Mouse (Mus musculus): ENCODE results near the gene Samd8. TPM values are rescaled to one million over a fixed set of nuclear protein-coding genes. Genes with fewer than 3 reads are reported as not detected.
A peak's percentile ranks its signal among the peaks of the same experiment; 100 is the strongest.

The Samd8 gene
- polyA plus RNA-seq, 1 experiment from 2014 or later = 19.9 TPM

- H3K9ac ChIP-seq (ENCODE audit: low read depth, low read length) = no peak overlapping the region
These were observed 72.6 kb downstream of the Samd8 start for GRCm38 (mm10) chr14:21822795-21823374.

GRCm38 (mm10) chr14:21823897-21824296, 73.6 kb downstream of the Samd8 start:
- H3K36me3 ChIP-seq (ENCODE audit: control insufficient read depth, insufficient read depth, low read length) = no peaks in the 10 kb centered on the region
- ATAC-seq (ENCODE audit: low FRiP score) (no peak), DNase-seq (ENCODE audit: low spot score) (no peak)
- no peak overlapping the region for H3K4me3 ChIP-seq (ENCODE audit: low read depth, low read length)
- no peak overlapping the region for H3K4me2 ChIP-seq (replicated peaks; ENCODE audit: low read depth, low read length)
- H3K4me1 ChIP-seq (replicated peaks; ENCODE audit: control insufficient read depth, insufficient read depth, low read length) = no peaks in the 10 kb centered on the region
- no peaks in the 10 kb centered on the region for H3K27me3 ChIP-seq (ENCODE audit: control insufficient read depth, insufficient read depth, low read length)
- WGBS = 83% methylated on average over 7 of the region's 7 CpGs
- no peak overlapping the region for H3K27ac ChIP-seq (ENCODE audit: low read depth, low read length)
- no peaks in the 10 kb centered on the region for H3K9me3 ChIP-seq (ENCODE audit: control insufficient read depth, low read length)
- no peak overlapping the region for H3K9ac ChIP-seq (ENCODE audit: low read depth, low read length)

More at GRCm38 (mm10) chr14:21822795-21823374, 72.6 kb downstream of the Samd8 start:
- Histone ChIP-seq H3K9me3 (ENCODE audit: control insufficient read depth, low read length) (no peaks in the 10 kb centered on the region), H3K27me3 (ENCODE audit: control insufficient read depth, insufficient read depth, low read length) (no peaks in the 10 kb centered on the region), H3K27ac (ENCODE audit: low read depth, low read length) (0 out of 2 replicates have a peak overlapping the region, but pooled peaks have one; percentile 6), H3K36me3 (ENCODE audit: control insufficient read depth, insufficient read depth, low read length) (no peaks in the 10 kb centered on the region), H3K4me2 (replicated peaks; ENCODE audit: low read depth, low read length) (no peak overlapping the region), H3K4me1 (replicated peaks; ENCODE audit: control insufficient read depth, insufficient read depth, low read length) (no peaks in the 10 kb centered on the region), H3K4me3 (ENCODE audit: low read depth, low read length) (no peak overlapping the region)
- DNase-seq (ENCODE audit: low spot score) (no peak), ATAC-seq (ENCODE audit: low FRiP score) (no peak)
- 69% methylated on average over 7 of the region's 7 CpGs for WGBS

- Histone ChIP-seq H3K27me3 (ENCODE audit: control insufficient read depth, insufficient read depth, low read length) (no peaks in the 10 kb centered on the region), H3K4me1 (replicated peaks; ENCODE audit: control insufficient read depth, insufficient read depth, low read length) (no peaks in the 10 kb centered on the region), H3K36me3 (ENCODE audit: control insufficient read depth, insufficient read depth, low read length) (no peaks in the 10 kb centered on the region), H3K4me2 (replicated peaks; ENCODE audit: low read depth, low read length) (no peak within 1 kb of the TSS), H3K4me3 (ENCODE audit: low read depth, low read length) (no peak within 1 kb of the TSS), H3K9me3 (ENCODE audit: control insufficient read depth, low read length) (no peaks in the 10 kb centered on the region), H3K27ac (ENCODE audit: low read depth, low read length) (no peak within 1 kb of the TSS), H3K9ac (ENCODE audit: low read depth, low read length) (no peak within 1 kb of the TSS)
- DNase-seq (ENCODE audit: low spot score) (no peak), ATAC-seq (ENCODE audit: low FRiP score) (no peak)
- 78% methylated on average over 2 of the region's 2 CpGs for WGBS
These were observed 74.6 kb downstream of the Samd8 start, which contains the start of gene Vdac2 for GRCm38 (mm10) chr14:21824938-21825337. TSS of gene Vdac2 (plus strand) at chr14:21825238.

- no peak for DNase-seq (ENCODE audit: low spot score)
- 75% methylated on average over 9 of the region's 9 CpGs for WGBS
- Histone ChIP-seq H3K4me2 (replicated peaks; ENCODE audit: low read depth, low read length) (no peak overlapping the region), H3K4me1 (replicated peaks; ENCODE audit: control insufficient read depth, insufficient read depth, low read length) (no peaks in the 10 kb centered on the region), H3K9me3 (ENCODE audit: control insufficient read depth, low read length) (no peaks in the 10 kb centered on the region), H3K27ac (ENCODE audit: low read depth, low read length) (no peak overlapping the region), H3K27me3 (ENCODE audit: control insufficient read depth, insufficient read depth, low read length) (no peaks in the 10 kb centered on the region), H3K4me3 (ENCODE audit: low read depth, low read length) (no peak overlapping the region), H3K36me3 (ENCODE audit: control insufficient read depth, insufficient read depth, low read length) (no peaks in the 10 kb centered on the region), H3K9ac (ENCODE audit: low read depth, low read length) (no peak overlapping the region)
- ATAC-seq (ENCODE audit: low FRiP score) = no peak
These were observed 75.6 kb downstream of the Samd8 start for GRCm38 (mm10) chr14:21825786-21826491.

- Histone ChIP-seq H3K36me3 (ENCODE audit: control insufficient read depth, insufficient read depth, low read length) (no peaks in the 10 kb centered on the region; the same call in 1 of the 2 replicates), H3K27ac (ENCODE audit: low read depth, low read length) (peak overlapping the region; percentile 76), H3K9ac (ENCODE audit: low read depth, low read length) (peak overlapping the region; percentile 74), H3K9me3 (ENCODE audit: control insufficient read depth, low read length) (no peaks in the 10 kb centered on the region), H3K4me2 (replicated peaks; ENCODE audit: low read depth, low read length) (peak overlapping the region; percentile 78), H3K27me3 (ENCODE audit: control insufficient read depth, insufficient read depth, low read length) (no peaks in the 10 kb centered on the region), H3K4me1 (replicated peaks; ENCODE audit: control insufficient read depth, insufficient read depth, low read length) (no peaks in the 10 kb centered on the region), H3K4me3 (ENCODE audit: low read depth, low read length) (peak overlapping the region; percentile 98)
- under 1% methylated on average over 71 of the region's 73 CpGs for WGBS
- DNase-seq (ENCODE audit: low spot score) = peak; percentile 96
- ATAC-seq (ENCODE audit: low FRiP score) = peak; percentile 98
These were observed 80.8 kb downstream of the Samd8 start for GRCm38 (mm10) chr14:21830876-21831767.

GRCm38 (mm10) chr14:21831830-21832403, 81.6 kb downstream of the Samd8 start:
- peak overlapping the region; percentile 74 for H3K9ac ChIP-seq (ENCODE audit: low read depth, low read length)
- 1% methylated on average over 28 of the region's 28 CpGs for WGBS
- H3K4me2 ChIP-seq (replicated peaks; ENCODE audit: low read depth, low read length) = peak overlapping the region; percentile 78
- no peak for DNase-seq (ENCODE audit: low spot score)
- no peaks in the 10 kb centered on the region; the same call in 1 of the 2 replicates for H3K36me3 ChIP-seq (ENCODE audit: control insufficient read depth, insufficient read depth, low read length)
- H3K4me1 ChIP-seq (replicated peaks; ENCODE audit: control insufficient read depth, insufficient read depth, low read length) = no peaks in the 10 kb centered on the region
- peak overlapping the region; percentile 98 for H3K4me3 ChIP-seq (ENCODE audit: low read depth, low read length)
- no peaks in the 10 kb centered on the region for H3K27me3 ChIP-seq (ENCODE audit: control insufficient read depth, insufficient read depth, low read length)
- no peak; the same call in 1 of the 2 replicates for ATAC-seq (ENCODE audit: low FRiP score)
- no peaks in the 10 kb centered on the region for H3K9me3 ChIP-seq (ENCODE audit: control insufficient read depth, low read length)
- H3K27ac ChIP-seq (ENCODE audit: low read depth, low read length) = peak overlapping the region; percentile 76

GRCm38 (mm10) chr14:21838336-21839017, 88.1 kb downstream of the Samd8 start:
- no peak for DNase-seq (ENCODE audit: low spot score)
- Histone ChIP-seq H3K9me3 (ENCODE audit: control insufficient read depth, low read length) (no peaks in the 10 kb centered on the region), H3K4me1 (replicated peaks; ENCODE audit: control insufficient read depth, insufficient read depth, low read length) (no peaks in the 10 kb centered on the region), H3K4me2 (replicated peaks; ENCODE audit: low read depth, low read length) (no peak overlapping the region), H3K36me3 (ENCODE audit: control insufficient read depth, insufficient read depth, low read length) (peaks cover 15% of the 10 kb centered on the region), H3K9ac (ENCODE audit: low read depth, low read length) (no peak overlapping the region), H3K27ac (ENCODE audit: low read depth, low read length) (no peak overlapping the region), H3K27me3 (ENCODE audit: control insufficient read depth, insufficient read depth, low read length) (no peaks in the 10 kb centered on the region), H3K4me3 (ENCODE audit: low read depth, low read length) (no peak overlapping the region)
- 90% methylated on average over 8 of the region's 8 CpGs for WGBS
- ATAC-seq (ENCODE audit: low FRiP score) = no peak

Data from hindbrain, embryonic 11.5 days (tissue).